Mouse (Mus musculus): ENCODE measurements around the gene Gm28038.

DNA sequence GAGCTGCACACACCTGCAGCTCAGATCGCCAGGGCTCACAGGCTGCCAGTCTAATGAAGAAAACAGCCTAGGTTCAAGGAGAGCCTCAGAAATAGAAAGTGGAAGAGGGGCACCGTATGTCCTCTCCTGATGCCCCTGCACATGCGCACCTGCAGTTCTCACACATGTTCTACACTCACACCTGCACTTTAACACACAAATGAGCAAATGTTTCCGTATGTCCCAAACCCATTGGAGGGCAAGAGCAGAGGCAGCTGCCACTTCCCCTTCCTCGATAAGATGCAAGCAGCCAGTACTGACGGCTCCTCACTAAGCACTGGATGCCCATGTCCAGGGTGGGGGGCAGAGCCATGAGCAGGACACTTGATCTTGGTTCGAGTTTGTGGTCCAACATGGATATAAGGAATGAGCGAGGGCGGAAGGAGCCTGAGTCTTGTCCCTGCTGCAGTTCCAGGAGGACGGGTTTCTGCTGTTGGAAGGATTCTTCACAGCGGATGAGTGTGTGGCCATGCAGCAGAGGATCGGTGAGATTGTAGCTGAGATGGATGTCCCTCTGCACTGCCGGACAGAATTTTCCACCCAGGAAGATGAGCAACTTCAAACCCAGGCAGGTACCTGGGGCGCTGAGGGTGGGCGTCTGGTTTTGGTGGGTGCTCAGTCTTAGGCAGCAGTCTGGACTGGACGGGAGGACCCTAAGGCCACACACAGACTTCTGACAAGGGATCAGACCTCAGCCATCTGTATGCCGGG is 11.4 kb upstream of the Gm28038 start:
- TF ChIP-seq CTCF (IDR thresholded peaks at IDR 0.05) (no peak), POLR2A (IDR thresholded peaks at IDR 0.05; ENCODE audit: insufficient read depth, low read depth, low read length) (no peak)
